Mouse (Mus musculus): Measurements from ENCODE around the gene Slc51a. TPM values are rescaled to one million over a fixed set of nuclear protein-coding genes. Genes with fewer than 3 reads are reported as not detected.
A peak's percentile ranks its signal among the peaks of the same experiment; 100 is the strongest.

The Slc51a gene
- polyA plus RNA-seq, 1 experiment: not detected

GRCm38 (mm10) chr16:32436657-32437056 lies 51.0 kb downstream of the Slc51a start:
- TF ChIP-seq EP300 (IDR thresholded peaks at IDR 0.05; ENCODE audit: insufficient read depth, low read depth, low read length) (no peak), POLR2A (IDR thresholded peaks at IDR 0.05; ENCODE audit: insufficient read depth, low read length) (no peak), CTCF (IDR thresholded peaks at IDR 0.05; ENCODE audit: low read depth, low read length) (no peak)
- H3K27me3 ChIP-seq (ENCODE audit: control insufficient read depth, insufficient read depth, low read length, poor library complexity, severe bottlenecking): no peaks in the 10 kb centered on the region
- no peak overlapping the region for H3K4me3 ChIP-seq (ENCODE audit: low read depth, low read length)
- no peaks in the 10 kb centered on the region for H3K4me1 ChIP-seq (ENCODE audit: control insufficient read depth, insufficient read depth, low read length)
- H3K36me3 ChIP-seq (ENCODE audit: control insufficient read depth, insufficient read depth, low read length, poor library complexity, severe bottlenecking): no peaks in the 10 kb centered on the region
- H3K9me3 ChIP-seq (replicated peaks; ENCODE audit: control insufficient read depth, insufficient read depth, low read length, poor library complexity, severe bottlenecking): no peaks in the 10 kb centered on the region
- no peak overlapping the region for H3K9ac ChIP-seq (ENCODE audit: low read depth, poor library complexity, severe bottlenecking)
- no peak overlapping the region for H3K27ac ChIP-seq (ENCODE audit: insufficient read depth, low read length)

- Histone ChIP-seq H3K4me3 (ENCODE audit: low read depth, low read length) (no peak overlapping the region), H3K9me3 (replicated peaks; ENCODE audit: control insufficient read depth, insufficient read depth, low read length, poor library complexity, severe bottlenecking) (no peaks in the 10 kb centered on the region), H3K27me3 (ENCODE audit: control insufficient read depth, insufficient read depth, low read length, poor library complexity, severe bottlenecking) (no peaks in the 10 kb centered on the region), H3K36me3 (ENCODE audit: control insufficient read depth, insufficient read depth, low read length, poor library complexity, severe bottlenecking) (no peaks in the 10 kb centered on the region), H3K4me1 (ENCODE audit: control insufficient read depth, insufficient read depth, low read length) (no peaks in the 10 kb centered on the region), H3K27ac (ENCODE audit: insufficient read depth, low read length) (no peak overlapping the region), H3K9ac (ENCODE audit: low read depth, poor library complexity, severe bottlenecking) (no peak overlapping the region)
- TF ChIP-seq CTCF (IDR thresholded peaks at IDR 0.05; ENCODE audit: low read depth, low read length): no peak
Measured at GRCm38 (mm10) chr16:32434691-32435090, 53.0 kb downstream of the Slc51a start.

GRCm38 (mm10) chr16:32434066-32434465 lies 53.6 kb downstream of the Slc51a start:
- Histone ChIP-seq H3K27ac (ENCODE audit: insufficient read depth, low read length) (no peak overlapping the region), H3K9me3 (replicated peaks; ENCODE audit: control insufficient read depth, insufficient read depth, low read length, poor library complexity, severe bottlenecking) (no peaks in the 10 kb centered on the region), H3K27me3 (ENCODE audit: control insufficient read depth, insufficient read depth, low read length, poor library complexity, severe bottlenecking) (no peaks in the 10 kb centered on the region)

GRCm38 (mm10) chr16:32433138-32433537 lies 54.5 kb downstream of the Slc51a start:
- Histone ChIP-seq H3K4me1 (ENCODE audit: control insufficient read depth, insufficient read depth, low read length) (no peaks in the 10 kb centered on the region), H3K9ac (ENCODE audit: low read depth, poor library complexity, severe bottlenecking) (no peak overlapping the region), H3K36me3 (ENCODE audit: control insufficient read depth, insufficient read depth, low read length, poor library complexity, severe bottlenecking) (no peaks in the 10 kb centered on the region), H3K9me3 (replicated peaks; ENCODE audit: control insufficient read depth, insufficient read depth, low read length, poor library complexity, severe bottlenecking) (no peaks in the 10 kb centered on the region), H3K4me3 (ENCODE audit: low read depth, low read length) (no peak overlapping the region), H3K27me3 (ENCODE audit: control insufficient read depth, insufficient read depth, low read length, poor library complexity, severe bottlenecking) (no peaks in the 10 kb centered on the region), H3K27ac (ENCODE audit: insufficient read depth, low read length) (no peak overlapping the region)
- TF ChIP-seq CTCF (IDR thresholded peaks at IDR 0.05; ENCODE audit: low read depth, low read length): no peak
- TF ChIP-seq POLR2A (IDR thresholded peaks at IDR 0.05; ENCODE audit: insufficient read depth, low read length): no peak
- TF ChIP-seq EP300 (IDR thresholded peaks at IDR 0.05; ENCODE audit: insufficient read depth, low read depth, low read length): no peak

More at GRCm38 (mm10) chr16:32434066-32434465, 53.6 kb downstream of the Slc51a start:
- Histone ChIP-seq H3K36me3 (ENCODE audit: control insufficient read depth, insufficient read depth, low read length, poor library complexity, severe bottlenecking) (no peaks in the 10 kb centered on the region), H3K9ac (ENCODE audit: low read depth, poor library complexity, severe bottlenecking) (no peak overlapping the region), H3K4me1 (ENCODE audit: control insufficient read depth, insufficient read depth, low read length) (no peaks in the 10 kb centered on the region), H3K4me3 (ENCODE audit: low read depth, low read length) (no peak overlapping the region)
- TF ChIP-seq POLR2A (IDR thresholded peaks at IDR 0.05; ENCODE audit: insufficient read depth, low read length) (no peak), EP300 (IDR thresholded peaks at IDR 0.05; ENCODE audit: insufficient read depth, low read depth, low read length) (no peak), CTCF (IDR thresholded peaks at IDR 0.05; ENCODE audit: low read depth, low read length) (no peak)

GRCm38 (mm10) chr16:32431926-32432325 lies 55.8 kb downstream of the Slc51a start:
- no peak overlapping the region for H3K9ac ChIP-seq (ENCODE audit: low read depth, poor library complexity, severe bottlenecking)

GRCm38 (mm10) chr16:32431047-32431591 lies 56.6 kb downstream of the Slc51a start:
- no peaks in the 10 kb centered on the region for H3K9me3 ChIP-seq (replicated peaks; ENCODE audit: control insufficient read depth, insufficient read depth, low read length, poor library complexity, severe bottlenecking)
- no peaks in the 10 kb centered on the region for H3K4me1 ChIP-seq (ENCODE audit: control insufficient read depth, insufficient read depth, low read length)
- peak overlapping the region; percentile 59 for H3K9ac ChIP-seq (ENCODE audit: low read depth, poor library complexity, severe bottlenecking)
- peak overlapping the region; percentile 86 for H3K4me3 ChIP-seq (ENCODE audit: low read depth, low read length)
- no peaks in the 10 kb centered on the region for H3K27me3 ChIP-seq (ENCODE audit: control insufficient read depth, insufficient read depth, low read length, poor library complexity, severe bottlenecking)
- no peaks in the 10 kb centered on the region for H3K36me3 ChIP-seq (ENCODE audit: control insufficient read depth, insufficient read depth, low read length, poor library complexity, severe bottlenecking)
- no peak overlapping the region for H3K27ac ChIP-seq (ENCODE audit: insufficient read depth, low read length)
- TF ChIP-seq POLR2A (IDR thresholded peaks at IDR 0.05; ENCODE audit: insufficient read depth, low read length) (no peak), EP300 (IDR thresholded peaks at IDR 0.05; ENCODE audit: insufficient read depth, low read depth, low read length) (no peak), CTCF (IDR thresholded peaks at IDR 0.05; ENCODE audit: low read depth, low read length) (no peak)

More at GRCm38 (mm10) chr16:32431926-32432325, 55.8 kb downstream of the Slc51a start:
- H3K9me3 ChIP-seq (replicated peaks; ENCODE audit: control insufficient read depth, insufficient read depth, low read length, poor library complexity, severe bottlenecking): no peaks in the 10 kb centered on the region
- H3K27me3 ChIP-seq (ENCODE audit: control insufficient read depth, insufficient read depth, low read length, poor library complexity, severe bottlenecking): no peaks in the 10 kb centered on the region
- TF ChIP-seq EP300 (IDR thresholded peaks at IDR 0.05; ENCODE audit: insufficient read depth, low read depth, low read length): no peak
- TF ChIP-seq CTCF (IDR thresholded peaks at IDR 0.05; ENCODE audit: low read depth, low read length): no peak
- no peak for TF ChIP-seq POLR2A (IDR thresholded peaks at IDR 0.05; ENCODE audit: insufficient read depth, low read length)
- no peak overlapping the region for H3K27ac ChIP-seq (ENCODE audit: insufficient read depth, low read length)
- no peaks in the 10 kb centered on the region for H3K4me1 ChIP-seq (ENCODE audit: control insufficient read depth, insufficient read depth, low read length)
- no peak overlapping the region for H3K4me3 ChIP-seq (ENCODE audit: low read depth, low read length)
- H3K36me3 ChIP-seq (ENCODE audit: control insufficient read depth, insufficient read depth, low read length, poor library complexity, severe bottlenecking): no peaks in the 10 kb centered on the region

Measured in ES-Bruce4 (cell line).